ENCODE assay signal across 10 mouse cellular contexts in the genomic region with DNA sequence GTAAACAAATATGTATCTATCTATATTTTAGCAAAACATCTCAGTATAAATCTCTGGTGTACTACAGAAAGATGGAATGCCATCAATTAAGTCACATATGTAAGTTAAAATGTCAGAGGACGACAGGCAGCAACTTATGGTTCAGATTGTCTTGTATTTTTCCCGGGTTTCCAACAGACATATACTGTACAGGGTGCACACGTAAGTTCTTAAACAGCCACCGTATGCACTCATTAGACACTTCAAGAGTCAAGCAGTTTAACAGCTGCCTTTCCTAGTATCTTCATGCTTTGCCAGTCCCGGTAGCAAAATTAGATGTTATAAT. TPM values are rescaled to one million over a fixed set of nuclear protein-coding genes. Genes with fewer than 3 reads are reported as not detected.
DNase-seq lines count a peak whose midpoint lies in the region; ATAC-seq and TF ChIP-seq lines count a peak whose summit lies in the region.
"Had no signal": no experiment of that assay in that cellular context is flagged by ENCODE, and none has a peak within 500 bp of the region (broad histone marks: within the 10 kb centered on the region; RNA-seq: fewer than 3 reads in every experiment).

No protein-coding gene starts in this region.

- ATAC-seq in forebrain, embryonic 16.5 days = peak; percentile 73
- ATAC-seq in liver, embryonic 14.5 days (ENCODE audit: insufficient read depth) = no peak

- H3K36me3 ChIP-seq in C2C12 (ENCODE audit: control insufficient read depth, insufficient read depth) = no peaks in the 10 kb centered on the region
- no peaks in the 10 kb centered on the region for H3K36me3 ChIP-seq in forebrain, embryonic 16.5 days (ENCODE audit: control insufficient read depth, insufficient read depth)
- no peaks in the 10 kb centered on the region for H3K36me3 ChIP-seq in liver, embryonic 14.5 days (replicated peaks; ENCODE audit: control insufficient read depth, insufficient read depth, low read depth)

- H3K79me2 ChIP-seq in C2C12 (ENCODE audit: control insufficient read depth, insufficient read depth) = no peaks in the 10 kb centered on the region

- H3K4me2 ChIP-seq in forebrain, embryonic 16.5 days (ENCODE audit: low read length) = peak overlapping the region; percentile 63
- H3K4me2 ChIP-seq in liver, embryonic 14.5 days (ENCODE audit: low read depth) = peak overlapping the region; percentile 53

- H3K27me3 ChIP-seq in C2C12 (ENCODE audit: control insufficient read depth, insufficient read depth, insufficient read length) = no peaks in the 10 kb centered on the region
- H3K27me3 ChIP-seq in forebrain, embryonic 16.5 days (replicated peaks; ENCODE audit: control insufficient read depth, insufficient read depth, low read length) = no peaks in the 10 kb centered on the region
- H3K27me3 ChIP-seq in liver, embryonic 14.5 days (ENCODE audit: control insufficient read depth, insufficient read depth, low read length) = no peaks in the 10 kb centered on the region

- peak overlapping the region; percentile 48 for H3K9ac ChIP-seq in forebrain, embryonic 16.5 days (replicated peaks; ENCODE audit: low read depth, low read length)
- no peak overlapping the region for H3K9ac ChIP-seq in liver, embryonic 14.5 days (replicated peaks)

- no peak for TF ChIP-seq EP300 in liver, embryonic 14.5 days (IDR thresholded peaks at IDR 0.05; ENCODE audit: low read depth)

- H3K9me3 ChIP-seq in forebrain, embryonic 16.5 days (ENCODE audit: control insufficient read depth, low read length) = no peaks in the 10 kb centered on the region
- no peaks in the 10 kb centered on the region for H3K9me3 ChIP-seq in liver, embryonic 14.5 days (ENCODE audit: control insufficient read depth, low read length)

- H3K4me3 ChIP-seq in gastrocnemius, adult 2 months = peak overlapping the region; percentile 66
- H3K4me3 ChIP-seq in C2C12 (ENCODE audit: insufficient read depth, poor library complexity, severe bottlenecking) = no peak overlapping the region
- H3K4me3 ChIP-seq in forebrain, embryonic 16.5 days (replicated peaks; ENCODE audit: low read length) = peak overlapping the region; percentile 47
- no peak overlapping the region for H3K4me3 ChIP-seq in liver, embryonic 14.5 days (ENCODE audit: insufficient read depth in 1 of 2, low read depth in 2 of 2, low read length in 2 of 2)

- H3ac ChIP-seq in C2C12 (ENCODE audit: control insufficient read depth, insufficient read length, low read depth) = peak overlapping the region; percentile 44

- intact Hi-C loops in gastrocnemius, adult 2 months (cut with DNase I) = no loop called here

- no peak for DNase-seq in gastrocnemius, adult 2 months
- no peak for DNase-seq in gastrocnemius, postnatal 10 days
- no peak for DNase-seq in liver, embryonic 14.5 days (ENCODE audit: low read depth in 3 of 3, low spot score in 3 of 3)
- DNase-seq in cerebellum, adult 11-12 months = no peak
- no peak for DNase-seq in urinary bladder, postnatal 10 days (ENCODE audit: low spot score)
- DNase-seq in cerebellum, adult 9-10 months = no peak

- peaks cover 4% of the 10 kb centered on the region; the same call in 1 of the 2 replicates for H3K4me1 ChIP-seq in forebrain, embryonic 16.5 days (replicated peaks; ENCODE audit: control insufficient read depth, insufficient read depth, low read length)
- peaks cover 0 to 4% of the 10 kb centered on the region in 2 experiments; a peak in 1 of 4 replicates for H3K4me1 ChIP-seq in liver, embryonic 14.5 days (replicated peaks; ENCODE audit: control insufficient read depth in 2 of 2, insufficient read depth in 2 of 2, low read length in 1 of 2)

- no peaks in the 10 kb centered on the region for H3K79me3 ChIP-seq in C2C12 (ENCODE audit: low read depth)

- H3K27ac ChIP-seq in gastrocnemius, adult 2 months = peak overlapping the region; percentile 83
- no peak overlapping the region for H3K27ac ChIP-seq in forebrain, embryonic 16.5 days (ENCODE audit: low read length)
- H3K27ac ChIP-seq in liver, embryonic 14.5 days = no peak overlapping the region

- 25% methylated on average over 5 of the region's 5 CpGs for WGBS in forebrain, embryonic 16.5 days
- 23% methylated on average over 5 of the region's 5 CpGs for WGBS in liver, embryonic 14.5 days (ENCODE audit: insufficient replicate concordance)

- TF ChIP-seq CTCF in gastrocnemius, adult 2 months (IDR thresholded peaks at IDR 0.05) = no peak
- no peak for TF ChIP-seq CTCF in C2C12 (IDR thresholded peaks at IDR 0.05; ENCODE audit: control insufficient read depth, insufficient read depth, insufficient read length)
- TF ChIP-seq CTCF in liver, embryonic 14.5 days (IDR thresholded peaks at IDR 0.05; ENCODE audit: low read depth) = no peak

TF ChIP-seq in C2C12, 6 proteins besides CTCF, POLR2A, EP300 and RAD21:
- TF ChIP-seq MYOD1 (IDR thresholded peaks at IDR 0.05; ENCODE audit: control insufficient read depth, insufficient read length, low read depth) (no peak), CEBPB (IDR thresholded peaks at IDR 0.05; ENCODE audit: low read depth) (no peak), USF1 (IDR thresholded peaks at IDR 0.05; ENCODE audit: low read depth) (no peak), FOSL1 (IDR thresholded peaks at IDR 0.05; ENCODE audit: insufficient read depth, low read length, poor library complexity, severe bottlenecking) (no peak), MAX (IDR thresholded peaks at IDR 0.05) (no peak), MYOG (IDR thresholded peaks at IDR 0.05; ENCODE audit: control insufficient read depth, extremely low read depth, insufficient read length) (no peak)
TF ChIP-seq in C2C12: peak in this region for 0.

RNA-seq across cellular contexts. Expression of a gene that starts 26.8 kb away (rescaled TPM):
- total RNA-seq in gastrocnemius, adult 2 months (2021) = not detected
- not detected for total RNA-seq in gastrocnemius, postnatal 10 days (2021)
- polyA plus RNA-seq in C2C12 (2012; fragmentation: generic; extraction: Trizol) = not detected
- not detected in 2 replicates for polyA plus RNA-seq in forebrain, embryonic 16.5 days (2015; fragmentation: Nextera tagmentation; extraction: Ambion mirVana)
- polyA plus RNA-seq in liver, embryonic 14.5 days (2012; rRNA removed) = 0.02 TPM in 1 of 2 replicates, not detected in the other
- polyA plus RNA-seq in liver, embryonic 14.5 days (2014; fragmentation: Nextera tagmentation; extraction: Ambion mirVana) = not detected in 2 replicates
- total RNA-seq: adrenal gland, postnatal 14 days; gastrocnemius, postnatal 36 days had no signal

RNA-seq across cellular contexts. Expression of a gene that starts 36.3 kb away (rescaled TPM):
- total RNA-seq in gastrocnemius, adult 2 months (2021) = 1 to 10 TPM in 1 of 2 experiments, under 1 TPM in 1; 0.66 to 1.3 TPM
- total RNA-seq in gastrocnemius, postnatal 10 days (2021) = 1 to 10 TPM in 1 of 2 experiments, under 1 TPM in 1; 0.73 to 1.1 TPM
- not detected for polyA plus RNA-seq in C2C12 (2012; fragmentation: generic; extraction: Trizol)
- not detected in 2 replicates for polyA plus RNA-seq in forebrain, embryonic 16.5 days (2015; fragmentation: Nextera tagmentation; extraction: Ambion mirVana)
- 0.08 and 0.25 TPM in 2 replicates for polyA plus RNA-seq in liver, embryonic 14.5 days (2012; rRNA removed)
- polyA plus RNA-seq in liver, embryonic 14.5 days (2014; fragmentation: Nextera tagmentation; extraction: Ambion mirVana) = 0.11 TPM in 1 of 2 replicates, not detected in the other

RNA-seq across cellular contexts. Expression of a gene that starts 51.6 kb away (rescaled TPM):
- not detected for total RNA-seq in gastrocnemius, adult 2 months (2021)
- total RNA-seq in gastrocnemius, postnatal 10 days (2021) = not detected
- polyA plus RNA-seq in C2C12 (2012; fragmentation: generic; extraction: Trizol) = not detected
- 0.51 and 0.87 TPM in 2 replicates for polyA plus RNA-seq in forebrain, embryonic 16.5 days (2015; fragmentation: Nextera tagmentation; extraction: Ambion mirVana)
- polyA plus RNA-seq in liver, embryonic 14.5 days (2012; rRNA removed) = not detected in 2 replicates
- polyA plus RNA-seq in liver, embryonic 14.5 days (2014; fragmentation: Nextera tagmentation; extraction: Ambion mirVana) = not detected in 2 replicates
- total RNA-seq: adrenal gland, postnatal 14 days; gastrocnemius, postnatal 36 days had no signal

Comparison
In these comparisons a context has a peak if more than half of its experiments do, and no peak if none do; other contexts are left out.
1. H3K4me3 ChIP-seq: peak in gastrocnemius, adult 2 months (single experiment) and forebrain, embryonic 16.5 days (single experiment); none in C2C12 (single experiment) and liver, embryonic 14.5 days (0 of 2).